Mouse (Mus musculus): Measurements from ENCODE around the gene Serpina3g. TPM values are rescaled to one million over a fixed set of nuclear protein-coding genes. Genes with fewer than 3 reads are reported as not detected.

Gene Serpina3g
- polyA plus RNA-seq (2014; fragmentation: Nextera tagmentation; extraction: Ambion mirVana), result 0.97 and 1.3 TPM in 2 replicates

DNA sequence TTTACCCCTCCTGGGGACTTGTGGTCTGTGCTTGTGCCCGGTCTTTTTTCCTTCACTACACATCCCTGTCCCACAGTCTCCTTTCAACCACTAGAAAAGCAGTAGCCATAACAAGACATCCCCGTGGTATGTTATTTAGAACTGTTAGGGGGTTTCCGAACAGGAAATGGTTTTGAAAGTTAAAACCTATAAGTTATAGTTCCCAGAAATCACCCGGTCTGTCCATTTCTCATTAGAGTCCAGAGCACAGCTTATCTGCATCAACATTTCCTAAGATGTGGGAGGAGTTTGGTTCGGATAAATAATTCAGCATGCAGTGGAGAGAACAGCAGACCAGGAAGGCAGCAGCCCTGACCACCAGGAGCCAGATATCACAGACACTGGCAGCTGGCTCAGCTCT, at the start of gene Serpina3g:
Gene Serpina3g (plus strand): TSS at position 331 of the 400 bp plus-strand sequence.
- H3K36me3 ChIP-seq (ENCODE audit: control insufficient read depth, insufficient read depth, low read length), result no peaks in the 10 kb centered on the region
- H3K9me3 ChIP-seq (ENCODE audit: control insufficient read depth, low read depth, low read length), result no peaks in the 10 kb centered on the region
- WGBS, result 36% methylated on average over 5 of the region's 5 CpGs
- H3K27me3 ChIP-seq (ENCODE audit: control insufficient read depth, insufficient read depth, low read length), result no peaks in the 10 kb centered on the region
- no peaks in the 10 kb centered on the region for H3K4me1 ChIP-seq (ENCODE audit: control insufficient read depth, insufficient read depth, low read length)
- no peak for ATAC-seq (ENCODE audit: insufficient number of reproducible peaks, insufficient read depth, low FRiP score, low read depth)
- no peak within 1 kb of the TSS for H3K27ac ChIP-seq (ENCODE audit: low read length)
- no peak within 1 kb of the TSS for H3K4me3 ChIP-seq (ENCODE audit: low read depth, low read length)
- H3K9ac ChIP-seq (replicated peaks; ENCODE audit: low read depth, low read length), result no peak within 1 kb of the TSS
- no peak within 1 kb of the TSS for H3K4me2 ChIP-seq (replicated peaks; ENCODE audit: low read depth, low read length)

DNA sequence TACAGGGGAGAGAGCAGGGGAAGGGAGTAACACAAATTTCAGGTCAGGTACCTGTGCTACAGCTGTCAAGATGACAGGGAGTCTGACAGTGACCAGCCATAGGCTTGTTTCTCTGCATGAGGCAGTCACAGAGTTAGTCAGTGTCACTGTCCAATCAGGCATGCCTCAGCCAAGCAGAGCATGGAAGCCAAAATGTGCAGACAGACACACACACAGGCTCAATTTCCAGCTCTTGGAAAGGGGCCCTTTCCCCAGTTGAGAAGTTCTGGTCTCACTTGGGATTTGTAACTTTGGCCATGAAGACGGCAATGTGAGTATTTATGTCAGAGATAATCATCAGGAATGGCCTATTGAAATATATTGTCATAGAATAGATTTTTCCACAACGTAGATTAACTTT, 46.8 kb upstream of the Serpina3g start:
- WGBS, result 68% methylated on average over 2 of the region's 2 CpGs
- Histone ChIP-seq H3K27ac (ENCODE audit: low read length) (no peak overlapping the region), H3K4me3 (ENCODE audit: low read depth, low read length) (no peak overlapping the region), H3K27me3 (ENCODE audit: control insufficient read depth, insufficient read depth, low read length) (no peaks in the 10 kb centered on the region), H3K4me2 (replicated peaks; ENCODE audit: low read depth, low read length) (no peak overlapping the region), H3K9ac (replicated peaks; ENCODE audit: low read depth, low read length) (no peak overlapping the region), H3K36me3 (ENCODE audit: control insufficient read depth, insufficient read depth, low read length) (no peaks in the 10 kb centered on the region), H3K9me3 (ENCODE audit: control insufficient read depth, low read depth, low read length) (no peaks in the 10 kb centered on the region), H3K4me1 (ENCODE audit: control insufficient read depth, insufficient read depth, low read length) (no peaks in the 10 kb centered on the region)
- no peak for ATAC-seq (ENCODE audit: insufficient number of reproducible peaks, insufficient read depth, low FRiP score, low read depth)

DNA sequence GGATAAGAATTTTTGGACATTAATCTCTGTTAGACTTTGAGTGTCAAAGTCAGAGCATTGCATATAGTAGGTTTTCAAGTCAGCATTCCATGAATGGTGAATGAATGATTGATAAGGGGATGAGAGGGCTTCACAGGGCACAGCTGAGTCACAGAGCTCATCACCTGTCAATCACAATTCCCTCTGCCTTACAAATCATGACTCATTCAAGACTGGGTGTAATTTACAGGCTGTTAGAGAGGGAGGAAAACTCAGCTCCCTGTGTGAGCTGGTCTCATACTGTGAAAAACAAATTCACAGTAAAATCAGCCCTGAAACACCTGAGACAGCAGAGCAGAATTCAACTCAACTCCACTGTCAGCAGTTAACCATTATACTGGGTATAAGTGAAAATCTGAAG, 45.2 kb upstream of the Serpina3g start:
- Histone ChIP-seq H3K9ac (replicated peaks; ENCODE audit: low read depth, low read length) (no peak overlapping the region), H3K27ac (ENCODE audit: low read length) (no peak overlapping the region), H3K4me3 (ENCODE audit: low read depth, low read length) (no peak overlapping the region), H3K4me1 (ENCODE audit: control insufficient read depth, insufficient read depth, low read length) (no peaks in the 10 kb centered on the region), H3K9me3 (ENCODE audit: control insufficient read depth, low read depth, low read length) (no peaks in the 10 kb centered on the region), H3K36me3 (ENCODE audit: control insufficient read depth, insufficient read depth, low read length) (no peaks in the 10 kb centered on the region), H3K27me3 (ENCODE audit: control insufficient read depth, insufficient read depth, low read length) (no peaks in the 10 kb centered on the region), H3K4me2 (replicated peaks; ENCODE audit: low read depth, low read length) (no peak overlapping the region)
- no peak for ATAC-seq (ENCODE audit: insufficient number of reproducible peaks, insufficient read depth, low FRiP score, low read depth)

DNA sequence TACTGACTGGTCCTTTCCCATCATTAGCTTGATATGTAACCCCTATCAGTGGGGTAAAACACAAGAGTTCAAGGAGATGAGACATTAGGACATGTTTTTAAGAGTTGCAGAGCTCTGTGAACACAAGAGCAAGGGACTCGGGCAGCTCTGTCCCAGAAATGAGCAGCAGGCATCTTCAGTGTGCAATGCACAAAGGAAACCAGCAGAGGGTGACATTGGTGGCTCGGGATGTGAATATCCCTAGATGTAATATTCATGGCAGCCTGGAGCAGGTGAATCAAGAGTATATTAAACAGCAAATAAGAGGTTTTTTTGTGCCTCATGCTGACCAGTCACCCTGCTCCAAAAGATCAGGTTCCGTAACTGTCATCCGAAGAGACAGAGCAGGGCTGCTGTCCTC, 26.9 kb upstream of the Serpina3g start:
- ATAC-seq (ENCODE audit: insufficient number of reproducible peaks, insufficient read depth, low FRiP score, low read depth), result no peak
- Histone ChIP-seq H3K36me3 (ENCODE audit: control insufficient read depth, insufficient read depth, low read length) (no peaks in the 10 kb centered on the region), H3K9me3 (ENCODE audit: control insufficient read depth, low read depth, low read length) (no peaks in the 10 kb centered on the region), H3K4me2 (replicated peaks; ENCODE audit: low read depth, low read length) (no peak overlapping the region), H3K4me1 (ENCODE audit: control insufficient read depth, insufficient read depth, low read length) (no peaks in the 10 kb centered on the region), H3K27me3 (ENCODE audit: control insufficient read depth, insufficient read depth, low read length) (no peaks in the 10 kb centered on the region), H3K9ac (replicated peaks; ENCODE audit: low read depth, low read length) (no peak overlapping the region), H3K4me3 (ENCODE audit: low read depth, low read length) (no peak overlapping the region), H3K27ac (ENCODE audit: low read length) (no peak overlapping the region)
- 78% methylated on average over 4 of the region's 4 CpGs for WGBS

DNA sequence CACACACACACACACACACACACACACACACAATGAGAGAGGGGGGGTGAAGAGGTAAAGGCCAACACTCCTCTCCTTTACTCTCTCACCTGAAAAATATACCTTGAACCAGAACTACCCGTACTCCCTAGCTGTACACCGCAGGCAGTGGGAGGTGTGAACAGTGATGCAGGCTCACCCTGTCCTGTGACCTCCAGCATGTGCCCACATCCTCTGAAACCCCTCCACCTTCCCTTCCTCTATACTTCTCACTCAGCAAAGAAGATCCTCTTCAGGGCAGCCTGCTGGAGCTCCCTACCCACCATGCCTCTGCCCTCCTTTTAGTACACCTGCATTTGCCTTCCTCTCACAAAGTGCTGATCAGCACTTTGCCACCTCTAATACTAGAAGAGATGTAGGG, 26.2 kb upstream of the Serpina3g start:
- H3K4me2 ChIP-seq (replicated peaks; ENCODE audit: low read depth, low read length), result no peak overlapping the region
- H3K27ac ChIP-seq (ENCODE audit: low read length), result no peak overlapping the region
- no peaks in the 10 kb centered on the region for H3K27me3 ChIP-seq (ENCODE audit: control insufficient read depth, insufficient read depth, low read length)
- WGBS, result 90% methylated on average over 2 of the region's 2 CpGs
- no peak overlapping the region for H3K9ac ChIP-seq (replicated peaks; ENCODE audit: low read depth, low read length)
- H3K4me1 ChIP-seq (ENCODE audit: control insufficient read depth, insufficient read depth, low read length), result no peaks in the 10 kb centered on the region
- H3K9me3 ChIP-seq (ENCODE audit: control insufficient read depth, low read depth, low read length), result no peaks in the 10 kb centered on the region
- ATAC-seq (ENCODE audit: insufficient number of reproducible peaks, insufficient read depth, low FRiP score, low read depth), result no peak
- H3K36me3 ChIP-seq (ENCODE audit: control insufficient read depth, insufficient read depth, low read length), result no peaks in the 10 kb centered on the region
- H3K4me3 ChIP-seq (ENCODE audit: low read depth, low read length), result no peak overlapping the region

DNA sequence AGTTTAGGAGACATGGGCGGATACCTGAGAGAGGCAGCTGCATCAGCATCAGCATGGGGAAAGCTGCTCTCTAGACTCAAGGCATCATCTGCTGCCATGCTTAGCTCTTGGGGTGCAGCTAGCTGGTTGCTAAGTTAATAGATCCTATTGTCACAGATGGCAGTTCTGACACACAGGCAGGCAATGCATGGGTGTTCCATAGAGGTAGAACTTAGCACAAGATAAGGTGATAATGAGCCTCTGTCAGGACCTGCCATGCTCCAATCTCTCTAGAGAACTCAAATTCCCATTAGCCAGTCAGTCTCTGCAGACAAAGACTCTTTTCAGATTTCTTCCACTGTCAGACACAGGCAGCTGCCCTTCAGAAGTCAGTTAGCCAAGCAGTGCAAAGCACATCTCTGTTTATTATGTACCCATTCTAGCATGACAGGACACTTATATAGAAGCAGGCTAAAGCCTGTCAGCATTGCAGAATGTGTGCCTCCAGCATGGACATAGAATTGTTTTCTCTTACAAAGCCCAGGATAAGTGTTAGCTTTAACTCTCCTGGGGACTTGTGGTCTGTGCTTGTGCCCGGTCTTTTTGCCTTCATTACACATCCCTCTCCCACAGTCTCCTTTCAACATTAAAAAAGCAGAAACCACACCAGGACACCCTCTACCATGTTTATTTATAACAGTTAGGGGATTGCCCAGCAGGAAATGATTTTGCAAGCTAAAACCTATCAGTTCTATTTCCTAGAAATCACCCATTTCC, 22.2 kb upstream of the Serpina3g start:
- ATAC-seq (ENCODE audit: insufficient number of reproducible peaks, insufficient read depth, low FRiP score, low read depth), result no peak

DNA sequence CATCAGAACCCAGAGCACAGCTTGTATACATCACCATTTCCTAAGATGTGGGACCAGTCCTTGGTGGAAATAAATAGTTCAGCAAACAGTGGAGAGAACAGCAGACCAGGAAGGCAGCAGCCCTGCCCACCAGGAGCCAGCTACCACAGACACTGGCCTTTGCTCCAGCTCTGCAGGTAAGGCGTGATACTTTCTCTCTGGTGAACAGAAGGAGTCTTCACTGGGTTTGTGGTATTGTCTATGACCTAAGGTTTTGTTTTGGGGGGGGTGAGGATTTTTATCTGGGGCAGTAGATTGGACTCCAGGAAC, 21.6 kb upstream of the Serpina3g start, which contains the start of gene Serpina3f:
Gene Serpina3f (plus strand): TSS at position 100 of the 309 bp plus-strand sequence.
- Histone ChIP-seq H3K36me3 (ENCODE audit: control insufficient read depth, insufficient read depth, low read length) (no peaks in the 10 kb centered on the region), H3K4me1 (ENCODE audit: control insufficient read depth, insufficient read depth, low read length) (no peaks in the 10 kb centered on the region), H3K27me3 (ENCODE audit: control insufficient read depth, insufficient read depth, low read length) (no peaks in the 10 kb centered on the region), H3K9ac (replicated peaks; ENCODE audit: low read depth, low read length) (no peak within 1 kb of the TSS), H3K9me3 (ENCODE audit: control insufficient read depth, low read depth, low read length) (no peaks in the 10 kb centered on the region), H3K4me3 (ENCODE audit: low read depth, low read length) (no peak within 1 kb of the TSS), H3K27ac (ENCODE audit: low read length) (no peak within 1 kb of the TSS), H3K4me2 (replicated peaks; ENCODE audit: low read depth, low read length) (no peak within 1 kb of the TSS)
- 68% methylated on average over 1 of the region's 1 CpGs for WGBS
- ATAC-seq (ENCODE audit: insufficient number of reproducible peaks, insufficient read depth, low FRiP score, low read depth), result no peak

More for the DNA sequence above, 22.2 kb upstream of the Serpina3g start:
- H3K27me3 ChIP-seq (ENCODE audit: control insufficient read depth, insufficient read depth, low read length), result no peaks in the 10 kb centered on the region
- WGBS, result 73% methylated on average over 2 of the region's 2 CpGs
- H3K4me3 ChIP-seq (ENCODE audit: low read depth, low read length), result no peak overlapping the region
- no peaks in the 10 kb centered on the region for H3K4me1 ChIP-seq (ENCODE audit: control insufficient read depth, insufficient read depth, low read length)
- H3K4me2 ChIP-seq (replicated peaks; ENCODE audit: low read depth, low read length), result no peak overlapping the region
- no peaks in the 10 kb centered on the region for H3K9me3 ChIP-seq (ENCODE audit: control insufficient read depth, low read depth, low read length)
- H3K36me3 ChIP-seq (ENCODE audit: control insufficient read depth, insufficient read depth, low read length), result no peaks in the 10 kb centered on the region
- no peak overlapping the region for H3K9ac ChIP-seq (replicated peaks; ENCODE audit: low read depth, low read length)
- H3K27ac ChIP-seq (ENCODE audit: low read length), result no peak overlapping the region

DNA sequence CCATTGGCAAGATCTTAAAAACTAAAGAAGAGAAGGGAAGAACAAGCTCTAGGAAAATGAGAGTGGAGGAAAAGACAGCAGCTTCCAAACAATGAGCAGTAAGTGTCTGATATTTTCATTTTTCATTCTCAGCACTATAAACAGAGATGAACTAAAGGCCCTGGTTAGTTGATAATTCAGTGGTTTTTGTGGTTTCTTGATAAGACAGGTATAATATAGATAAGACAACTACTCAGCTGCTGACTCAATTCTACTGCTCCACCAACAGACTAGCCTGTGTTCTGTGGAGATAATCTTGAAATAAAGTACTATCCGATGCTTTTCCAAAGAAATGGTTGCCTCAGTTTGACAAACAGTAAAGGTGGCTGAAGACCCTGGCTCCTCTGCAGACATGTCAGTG, 20.8 kb upstream of the Serpina3g start:
- Histone ChIP-seq H3K27me3 (ENCODE audit: control insufficient read depth, insufficient read depth, low read length) (no peaks in the 10 kb centered on the region), H3K36me3 (ENCODE audit: control insufficient read depth, insufficient read depth, low read length) (no peaks in the 10 kb centered on the region), H3K27ac (ENCODE audit: low read length) (no peak overlapping the region), H3K9me3 (ENCODE audit: control insufficient read depth, low read depth, low read length) (no peaks in the 10 kb centered on the region), H3K4me3 (ENCODE audit: low read depth, low read length) (no peak overlapping the region), H3K9ac (replicated peaks; ENCODE audit: low read depth, low read length) (no peak overlapping the region), H3K4me2 (replicated peaks; ENCODE audit: low read depth, low read length) (no peak overlapping the region), H3K4me1 (ENCODE audit: control insufficient read depth, insufficient read depth, low read length) (no peaks in the 10 kb centered on the region)
- WGBS, result 83% methylated on average over 1 of the region's 1 CpGs
- no peak for ATAC-seq (ENCODE audit: insufficient number of reproducible peaks, insufficient read depth, low FRiP score, low read depth)

DNA sequence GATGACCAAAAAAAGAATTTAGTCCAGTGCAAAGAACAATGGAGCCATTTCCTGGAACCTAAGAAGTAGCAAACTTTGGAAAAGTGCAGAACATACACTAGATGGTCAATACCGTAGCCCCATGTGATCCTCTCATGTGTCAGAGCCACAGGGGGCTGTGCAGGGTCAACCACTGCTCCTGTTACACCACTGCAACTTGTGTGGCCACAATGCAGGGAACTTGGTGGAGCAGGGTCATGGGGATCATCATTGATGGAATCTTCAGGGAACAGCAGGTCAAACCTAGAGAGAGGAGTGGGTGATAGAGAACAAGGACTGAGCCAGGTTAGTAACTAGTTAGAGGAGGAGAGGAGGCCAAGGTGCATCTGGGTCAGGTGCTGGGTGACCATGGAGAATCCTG, 14.4 kb upstream of the Serpina3g start:
- Histone ChIP-seq H3K9me3 (ENCODE audit: control insufficient read depth, low read depth, low read length) (no peaks in the 10 kb centered on the region), H3K27ac (ENCODE audit: low read length) (no peak overlapping the region), H3K4me3 (ENCODE audit: low read depth, low read length) (no peak overlapping the region), H3K4me1 (ENCODE audit: control insufficient read depth, insufficient read depth, low read length) (no peaks in the 10 kb centered on the region), H3K27me3 (ENCODE audit: control insufficient read depth, insufficient read depth, low read length) (no peaks in the 10 kb centered on the region), H3K36me3 (ENCODE audit: control insufficient read depth, insufficient read depth, low read length) (no peaks in the 10 kb centered on the region), H3K9ac (replicated peaks; ENCODE audit: low read depth, low read length) (no peak overlapping the region), H3K4me2 (replicated peaks; ENCODE audit: low read depth, low read length) (no peak overlapping the region)
- WGBS, result 73% methylated on average over 1 of the region's 1 CpGs
- ATAC-seq (ENCODE audit: insufficient number of reproducible peaks, insufficient read depth, low FRiP score, low read depth), result no peak

Measured in stomach, embryonic 14.5 days (tissue).